Mouse (Mus musculus) effector memory CD4-positive, alpha-beta T cell, adult 7 months (primary cell): ENCODE results near the gene Gm15114. TPM values are rescaled to one million over a fixed set of nuclear protein-coding genes. Genes with fewer than 3 reads are reported as not detected.

ENCODE experiments used
- polyA plus RNA-seq: library from polyadenylated mRNA; unstranded; fragments of 100-300 nt; shearing (Covaris generic); gene quantifications from one replicate; pipeline ENCODE4 v1.2.1, GENCODE M21; 2017

The Gm15114 gene
- not detected for polyA plus RNA-seq

DNA sequence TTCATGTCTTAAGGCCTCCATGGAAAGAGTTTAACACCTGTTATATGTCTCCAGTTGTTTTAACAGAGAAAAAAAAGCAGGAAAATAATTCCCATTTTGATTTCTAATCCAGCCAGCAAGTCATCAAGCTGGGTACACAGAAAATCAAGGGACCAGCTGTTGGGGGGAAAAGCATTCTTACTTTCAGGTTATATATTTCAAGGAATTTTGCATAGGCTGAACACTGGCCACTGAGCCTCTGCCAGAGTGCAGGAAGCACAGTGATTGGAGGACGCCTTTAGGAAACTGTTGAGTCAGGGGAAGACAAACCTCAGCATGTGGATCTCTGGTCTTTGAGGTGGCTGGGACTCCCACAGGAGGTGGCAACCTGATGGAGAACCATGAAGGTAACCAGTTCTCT lies at the start of gene Gm15114:
Gm15114 (plus strand) TSS at position 301 of the 400 bp plus-strand sequence.

Other genes with a start within 250 kb of the Gm15114 start
- gene Gm8334, start 126.2 kb downstream of the Gm15114 start, polyA plus RNA-seq, result not detected
- gene Gm15127, start 174.6 kb downstream of the Gm15114 start, polyA plus RNA-seq, result 0.21 TPM